Mouse (Mus musculus): ENCODE data around the gene Eral1.

GRCm38 (mm10) chr11:78114676-78115366 lies 34.6 kb upstream of the Eral1 start:
- TF ChIP-seq CTCF (IDR thresholded peaks at IDR 0.05; ENCODE audit: low read depth) (no peak), EP300 (optimal IDR thresholded peaks at IDR 0.05) (no peak)
